Mouse (Mus musculus): ENCODE data around the gene Stt3b.

DNA sequence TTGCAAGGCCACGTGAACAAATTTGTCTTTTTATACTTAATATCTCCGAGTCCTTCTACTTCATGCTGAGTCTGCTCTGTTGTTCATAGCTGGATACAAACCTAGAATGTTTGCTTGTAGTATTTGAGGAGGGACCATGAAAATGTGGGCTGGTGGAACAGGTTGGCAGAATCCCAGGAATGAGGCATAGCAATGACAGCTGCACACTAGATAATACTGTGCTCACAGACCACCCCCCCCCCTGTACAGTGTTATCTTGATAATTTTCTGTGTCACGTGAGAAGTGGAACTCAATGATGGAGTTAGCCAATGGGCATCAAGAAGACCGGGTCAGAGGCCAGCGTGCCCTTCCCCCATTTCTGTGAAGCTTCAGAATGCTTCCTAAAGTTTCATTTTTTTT lies 104.0 kb downstream of the Stt3b start:
- no peak for TF ChIP-seq CTCF (IDR thresholded peaks at IDR 0.05; ENCODE audit: control insufficient read depth, insufficient read depth, insufficient read length)
- no peak for TF ChIP-seq FOSL1 (IDR thresholded peaks at IDR 0.05; ENCODE audit: insufficient read depth, low read length, poor library complexity, severe bottlenecking)
- TF ChIP-seq USF1 (IDR thresholded peaks at IDR 0.05; ENCODE audit: low read depth) = no peak
- no peak for TF ChIP-seq MAX (IDR thresholded peaks at IDR 0.05)

Data from C2C12 (cell line).